Mouse (Mus musculus) ES-CJ7 (cell line): ENCODE results near the gene Srpk2.
"Not testable (repeated sequence)": the region's sequence is repeated elsewhere in the genome, so short reads cannot be mapped to it uniquely, and the experiment has no call there.

Experiments used
- DNase-seq: peaks from one replicate; pipeline ENCODE4 v3.0.0; 2011; ENCODE audit warnings: low read depth, low spot score

Gene Srpk2

DNA sequence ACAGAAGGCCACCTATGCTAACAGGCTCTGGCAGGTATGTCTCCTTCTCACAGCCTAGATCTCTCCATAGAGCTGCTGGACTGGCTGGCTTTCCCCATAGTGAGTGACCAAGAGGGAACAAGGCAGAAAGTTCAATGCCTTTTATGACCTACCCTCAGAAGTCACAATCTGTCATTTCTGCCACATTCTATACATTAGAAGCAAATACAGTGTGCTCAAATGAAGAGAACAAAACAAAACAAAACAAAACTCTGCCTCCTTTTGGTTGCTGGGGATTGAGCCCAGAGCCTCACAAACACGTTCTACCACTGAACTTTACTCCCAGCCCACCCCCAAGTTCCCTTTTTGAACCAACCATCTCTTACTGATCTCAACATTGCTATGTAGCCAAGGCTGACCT is at the start of gene Srpk2:
Gene Srpk2, minus strand, starts transcription at position 101 of the 400 bp plus-strand sequence.
- no peak for DNase-seq

DNA sequence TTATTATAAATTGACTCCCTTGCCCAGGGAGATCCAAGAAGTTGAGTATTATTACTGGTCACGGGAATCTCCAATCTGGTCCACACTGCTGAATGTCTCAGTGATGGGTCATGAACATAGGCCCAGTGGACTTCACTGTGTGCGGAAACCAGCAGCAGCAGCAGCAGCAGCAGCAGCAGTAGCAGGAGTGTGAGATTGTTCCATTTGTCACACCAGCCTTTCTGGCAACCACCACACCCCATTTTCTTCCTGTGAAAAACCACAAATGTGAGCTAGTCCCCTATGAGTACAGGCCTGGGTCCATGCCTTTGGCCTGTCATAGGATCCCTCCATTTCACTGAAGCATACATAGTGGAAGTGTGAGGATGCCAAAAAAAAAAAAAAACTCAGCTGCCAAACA is 37.5 kb upstream of the Srpk2 start:
- peak; percentile 1 for DNase-seq

DNA sequence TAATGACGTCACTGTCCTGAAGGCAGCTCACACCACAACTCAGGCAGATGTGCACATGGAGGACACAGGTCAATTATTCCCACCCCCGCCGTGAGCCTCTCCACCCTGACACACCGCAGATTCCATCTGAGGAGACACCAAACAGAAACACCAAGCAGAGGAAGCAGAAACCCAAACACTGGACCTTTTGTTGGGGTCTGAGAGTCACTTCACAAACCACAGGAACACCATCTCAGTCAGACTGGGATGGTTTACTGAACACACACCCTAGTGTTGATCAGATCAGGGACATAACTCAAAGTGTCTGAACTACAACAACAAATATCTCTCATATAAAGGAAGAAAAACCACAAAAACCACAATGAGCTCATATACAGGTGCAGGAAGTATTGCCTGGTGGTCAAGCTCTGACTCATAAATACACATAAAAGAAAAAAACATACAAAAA is 34.5 kb upstream of the Srpk2 start:
- DNase-seq, result peak; percentile 4

DNA sequence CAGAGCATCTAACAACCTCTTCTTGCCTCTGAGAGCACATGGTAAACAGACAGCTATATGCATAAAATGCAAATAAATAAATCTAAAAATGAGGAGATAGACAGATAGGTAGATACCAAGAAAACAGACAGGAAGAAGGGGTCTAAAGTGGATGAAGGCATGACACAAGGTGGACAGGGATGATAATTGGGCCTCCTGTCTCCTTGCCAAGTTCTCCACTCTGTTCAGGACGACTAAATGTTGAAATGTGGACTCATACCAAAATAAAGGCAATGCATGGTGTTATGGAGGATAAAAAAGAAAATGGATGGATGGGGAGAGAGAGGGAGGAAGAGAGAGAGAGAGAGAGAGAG is 33.7 kb upstream of the Srpk2 start:
- no peak for DNase-seq

DNA sequence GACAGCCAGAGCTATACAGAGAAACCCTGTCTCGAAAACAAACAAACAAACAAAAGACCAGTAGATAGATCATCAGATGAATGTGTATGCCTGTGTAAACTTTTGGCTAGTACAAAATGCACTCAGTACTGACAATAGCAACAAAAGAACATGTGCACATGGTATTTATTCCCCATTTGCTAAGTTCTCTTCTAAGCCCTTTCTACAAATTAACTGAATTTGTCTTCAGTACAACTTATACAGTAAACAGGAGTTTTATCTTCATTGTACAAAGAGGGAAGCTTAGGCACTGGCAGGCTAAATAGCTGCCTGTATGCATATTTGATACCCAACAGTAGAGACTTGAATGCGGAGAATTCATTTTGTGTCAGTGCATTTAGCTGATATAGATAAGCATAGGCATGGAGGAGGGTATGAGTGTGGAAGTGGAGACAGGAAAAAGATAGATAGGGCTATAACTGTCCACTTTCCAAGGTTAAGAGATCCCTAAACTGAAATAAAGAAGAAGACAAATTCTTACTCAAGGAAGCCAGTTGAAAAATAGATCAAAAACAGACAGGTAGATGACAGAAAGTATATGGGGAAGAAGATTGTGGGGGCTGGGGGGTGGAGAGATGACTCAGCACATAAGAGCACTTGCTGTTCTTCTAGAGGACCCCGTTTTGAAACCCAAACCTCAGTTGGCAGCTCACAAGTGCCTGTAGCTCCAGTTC is 33.2 kb upstream of the Srpk2 start:
- peak; percentile 1 for DNase-seq

DNA sequence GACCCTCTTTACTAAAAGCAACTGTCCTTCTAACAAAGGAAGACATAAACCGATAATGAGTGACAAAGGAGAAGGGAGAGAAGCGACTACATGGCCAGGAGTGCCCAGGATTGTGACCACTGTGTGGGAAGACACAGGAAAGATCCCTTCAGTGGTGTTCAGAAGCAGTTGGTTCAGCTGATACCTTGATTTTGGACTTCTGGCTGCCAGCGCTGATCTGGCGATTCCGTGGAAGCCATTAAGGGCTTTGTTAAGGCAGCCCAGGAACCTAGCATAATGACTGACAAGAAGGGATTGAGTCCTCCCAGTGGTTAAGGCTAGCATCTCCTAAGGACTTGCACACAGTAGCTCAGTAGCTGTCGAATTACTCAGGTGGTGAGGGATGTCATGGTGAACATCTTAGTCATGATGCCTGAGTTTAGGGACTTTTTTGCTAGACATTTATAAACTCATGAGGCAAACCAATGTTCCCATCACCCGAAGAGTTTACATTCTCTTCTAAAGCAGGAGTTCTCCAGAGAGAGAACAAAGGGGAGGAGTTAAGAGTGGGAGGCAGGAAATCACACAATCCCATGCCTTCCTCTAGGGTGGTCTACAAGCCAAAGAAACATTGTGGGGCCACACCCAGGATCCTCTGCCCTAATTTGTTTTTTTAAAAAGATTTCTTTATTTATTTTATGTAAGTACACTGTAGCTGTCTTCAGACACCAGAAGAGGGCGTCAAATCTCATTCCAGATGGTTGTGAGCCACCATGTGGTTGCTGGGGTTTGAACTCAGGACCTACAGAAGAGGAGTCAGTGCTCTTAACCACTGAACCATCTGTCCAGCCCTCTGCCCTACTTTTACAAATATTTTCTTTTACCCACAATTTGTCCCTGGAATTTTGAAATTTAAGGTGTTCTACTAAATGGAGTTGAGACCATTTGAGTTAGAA is 29.3 kb upstream of the Srpk2 start:
- peak; percentile 76 for DNase-seq

DNA sequence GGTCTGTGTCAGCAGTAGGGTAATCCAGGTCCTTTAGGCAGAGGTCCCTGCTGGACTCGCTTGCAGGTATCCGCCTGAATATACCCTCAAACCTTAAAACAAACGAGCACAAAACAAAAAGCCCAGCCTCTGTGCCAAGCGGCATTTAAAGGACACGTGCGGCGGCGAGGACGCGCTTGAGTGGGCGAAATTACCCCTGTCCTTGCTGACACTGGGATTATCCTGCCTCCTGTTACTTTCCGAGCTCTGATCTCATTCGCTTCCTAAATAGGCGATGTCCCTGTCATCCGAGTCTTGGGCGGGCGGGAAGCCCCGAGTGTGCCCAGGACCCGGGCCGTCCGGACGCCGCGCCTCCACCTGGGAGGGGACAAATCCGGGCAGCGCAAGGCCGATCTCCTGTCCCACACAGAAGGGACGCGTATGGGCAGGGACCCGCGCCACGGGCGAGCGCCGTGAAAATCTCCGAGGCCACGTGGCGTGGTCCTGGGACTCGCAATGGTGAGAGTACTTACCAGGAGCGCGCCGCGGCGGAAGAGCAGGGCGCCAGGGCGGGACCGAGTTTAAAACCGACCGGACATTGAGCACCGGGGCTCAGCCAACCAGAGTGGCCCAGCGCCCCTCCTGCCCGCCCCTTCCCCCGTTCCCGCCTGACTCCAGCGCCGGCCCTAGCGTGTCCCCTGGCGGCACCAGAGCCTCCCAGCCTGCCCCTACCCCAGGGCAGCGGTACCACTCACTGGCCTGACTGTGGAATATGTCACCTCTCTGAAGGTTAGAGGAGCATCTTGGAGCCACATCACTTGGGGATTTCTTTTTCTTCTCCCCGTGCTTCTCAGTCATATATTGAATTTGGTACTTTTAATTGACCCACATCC is 27.9 kb upstream of the Srpk2 start:
- peak; percentile 56 for DNase-seq

DNA sequence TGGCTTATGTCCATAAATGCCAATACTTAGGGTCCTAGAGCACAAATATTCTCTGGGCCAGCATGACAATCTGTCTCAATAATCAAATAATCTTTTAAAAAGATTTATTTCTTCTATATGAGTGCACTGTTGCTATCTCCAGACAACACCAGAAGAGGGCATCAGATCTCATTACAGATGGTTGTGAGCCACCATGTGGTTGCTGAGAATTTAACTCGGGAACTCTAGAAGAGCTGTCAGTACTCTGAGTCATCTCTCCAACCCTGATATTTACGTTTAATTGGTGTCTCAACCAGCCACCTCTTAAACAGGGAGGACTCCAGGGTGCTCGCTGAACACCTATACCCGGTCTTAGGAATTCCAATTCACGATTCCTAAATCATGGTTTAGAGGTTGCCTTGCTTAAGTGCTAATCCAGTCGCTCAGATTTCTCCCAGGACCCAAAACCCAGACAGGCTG is 27.3 kb upstream of the Srpk2 start:
- DNase-seq, result peak; percentile 58

DNA sequence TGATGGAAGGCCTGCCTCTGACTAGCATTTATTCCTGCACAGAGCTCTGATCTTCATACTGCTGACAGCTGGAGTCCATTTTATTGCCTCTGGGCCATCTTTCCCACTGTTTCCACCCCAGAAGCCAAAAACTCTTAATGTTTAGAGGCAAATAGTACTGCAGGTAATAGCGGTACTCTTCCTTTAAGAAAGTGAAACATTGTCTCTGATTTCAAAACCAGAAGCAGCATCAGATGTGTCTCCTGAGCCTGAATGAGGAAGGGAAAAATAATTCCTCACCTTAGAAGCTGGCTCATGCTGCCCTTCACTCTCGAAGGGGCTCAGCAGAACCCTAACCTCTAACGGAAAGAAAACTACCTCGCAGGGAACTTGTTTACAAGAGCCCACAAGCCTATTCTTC is 26.8 kb upstream of the Srpk2 start:
- no peak for DNase-seq

DNA sequence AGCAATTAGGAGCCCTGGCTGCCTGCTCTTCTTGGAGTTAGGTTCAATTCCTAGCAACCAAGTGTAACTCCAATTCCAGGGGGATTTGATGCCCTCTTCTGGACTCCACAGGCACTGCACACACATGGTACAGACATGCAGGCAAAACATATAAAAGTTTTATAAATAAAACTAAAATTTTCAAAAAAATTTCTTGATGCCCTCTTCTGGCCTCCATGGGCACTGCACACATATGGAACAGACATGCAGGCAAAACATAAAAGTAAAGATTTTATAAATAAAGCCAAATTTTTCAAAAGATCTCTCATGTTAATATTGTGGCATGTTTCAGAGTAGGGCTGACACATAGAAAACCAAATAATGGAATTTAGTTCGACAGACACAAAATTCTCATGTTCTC is 25.2 kb upstream of the Srpk2 start:
- peak; percentile 0 for DNase-seq

DNA sequence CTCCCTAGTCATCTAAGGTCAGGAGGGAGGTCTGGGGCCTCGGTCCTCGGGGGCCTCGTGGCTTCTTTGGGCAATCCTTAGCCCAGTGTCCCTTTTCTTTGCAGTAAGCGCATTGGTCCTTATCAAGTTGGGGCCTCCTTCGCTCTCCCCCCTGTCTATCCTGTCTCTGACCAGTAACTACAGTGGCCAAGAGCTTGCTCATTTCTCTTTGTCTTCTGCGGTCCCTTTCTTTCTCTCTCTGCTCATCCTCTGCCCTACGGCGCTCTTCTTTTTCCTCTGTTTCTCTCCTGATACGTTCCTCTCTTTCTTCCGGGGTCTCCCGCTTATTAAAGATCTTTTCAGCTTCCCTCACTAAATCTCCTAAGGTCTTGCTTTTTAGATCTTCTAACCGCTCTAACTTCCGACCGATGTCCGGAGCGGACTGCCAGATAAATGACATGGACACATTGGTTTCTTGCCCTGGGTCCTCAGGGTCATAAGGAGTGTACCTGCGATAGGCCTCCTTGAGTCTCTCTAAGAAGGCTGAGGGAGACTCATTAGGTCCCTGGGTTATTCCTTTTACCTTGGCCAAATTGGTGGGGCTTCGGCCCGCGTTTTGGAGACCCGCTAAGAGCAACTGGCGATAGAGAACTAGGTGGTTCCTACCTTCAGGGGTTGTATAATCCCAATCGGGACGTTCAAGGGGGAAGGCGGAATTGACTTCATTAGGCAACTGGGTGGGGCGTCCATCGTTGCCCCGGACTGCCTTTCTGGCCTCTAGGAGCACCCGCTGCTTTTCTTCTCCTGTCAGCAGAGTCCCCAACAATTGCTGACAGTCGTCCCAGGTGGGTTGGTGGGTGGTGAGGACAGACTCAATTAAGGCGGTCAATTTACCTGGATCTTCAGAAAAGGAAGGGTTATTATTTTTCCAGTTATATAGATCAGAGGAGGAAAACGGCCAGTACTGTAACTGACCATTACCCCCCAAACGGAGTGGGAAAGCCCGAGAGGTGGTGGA is 22.5 kb upstream of the Srpk2 start:
- DNase-seq, result not testable (repeated sequence)

DNA sequence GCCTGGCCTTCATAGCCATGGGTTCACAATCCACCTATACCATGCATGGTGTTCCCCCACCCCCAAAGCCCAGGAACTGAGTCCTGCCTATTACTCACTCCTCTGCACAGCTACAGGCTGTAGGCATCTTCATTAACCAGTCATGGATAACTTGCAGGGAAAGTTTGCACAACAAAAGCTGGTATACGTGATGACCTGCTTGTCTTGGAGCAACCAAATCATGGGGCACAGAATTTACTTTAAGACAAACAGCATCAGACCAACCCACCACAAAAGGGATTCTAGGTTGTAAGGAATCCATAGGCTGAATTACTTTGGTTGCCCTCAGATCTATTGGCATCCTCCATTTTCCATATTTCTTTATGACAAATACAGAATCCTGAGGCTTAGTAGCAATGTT is 13.0 kb upstream of the Srpk2 start:
- peak; percentile 35 for DNase-seq

DNA sequence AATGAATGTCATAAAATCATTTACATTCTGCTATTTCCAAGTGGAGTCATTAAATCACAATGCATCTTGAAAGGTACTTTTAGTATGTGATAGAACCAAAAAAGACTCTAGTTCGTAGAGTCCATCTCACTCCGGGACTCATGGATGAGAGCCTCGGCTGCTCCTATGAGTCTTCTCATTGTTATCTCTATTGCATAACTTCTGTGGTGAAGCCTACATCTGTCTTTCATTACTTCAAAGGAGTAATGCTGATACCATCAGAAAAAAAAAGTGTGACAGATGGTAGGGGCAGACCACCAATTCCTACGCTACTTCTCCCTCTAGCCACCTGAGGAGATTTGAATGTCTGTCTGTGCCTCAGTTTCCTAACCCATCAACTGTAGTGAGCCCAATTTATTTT is 986 bp downstream of the Srpk2 start:
- DNase-seq, result no peak

DNA sequence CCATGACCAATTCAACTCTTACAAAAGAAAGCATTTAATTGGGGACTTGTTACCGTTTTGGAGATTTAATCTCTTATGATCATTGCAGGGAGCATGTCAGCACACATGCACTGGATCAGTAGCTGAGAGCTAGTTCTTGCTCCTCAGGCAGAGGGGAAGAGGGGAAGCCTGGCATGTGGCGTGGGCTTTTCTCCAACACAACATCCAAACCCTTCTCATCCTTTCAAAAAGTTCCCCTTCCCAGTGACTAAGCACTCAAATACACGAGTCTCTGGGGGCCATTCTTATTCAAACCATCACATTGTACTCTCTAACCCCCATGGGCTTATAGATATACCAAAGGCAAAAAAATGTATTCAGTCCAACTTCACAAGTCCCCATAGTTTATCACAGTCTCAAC is 5.4 kb downstream of the Srpk2 start:
- DNase-seq, result no peak

DNA sequence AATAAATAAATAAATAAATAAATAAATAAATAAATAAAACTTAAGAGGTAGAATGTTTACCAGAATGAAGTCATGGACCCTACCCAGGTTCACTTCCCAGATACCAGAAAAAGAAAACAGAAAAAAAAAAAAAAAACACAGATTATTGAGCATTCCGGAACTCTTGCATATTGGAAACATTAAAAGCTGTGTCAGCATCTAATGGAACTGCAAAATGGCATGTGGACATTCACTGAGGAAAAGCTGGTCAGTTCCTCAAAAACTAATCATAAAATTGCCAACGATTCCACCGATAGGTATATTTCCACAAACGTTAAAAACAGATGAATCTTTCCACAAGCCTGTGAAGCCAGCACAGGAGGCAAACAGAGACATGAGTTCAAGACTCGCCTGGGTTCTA is 6.5 kb downstream of the Srpk2 start:
- no peak for DNase-seq

DNA sequence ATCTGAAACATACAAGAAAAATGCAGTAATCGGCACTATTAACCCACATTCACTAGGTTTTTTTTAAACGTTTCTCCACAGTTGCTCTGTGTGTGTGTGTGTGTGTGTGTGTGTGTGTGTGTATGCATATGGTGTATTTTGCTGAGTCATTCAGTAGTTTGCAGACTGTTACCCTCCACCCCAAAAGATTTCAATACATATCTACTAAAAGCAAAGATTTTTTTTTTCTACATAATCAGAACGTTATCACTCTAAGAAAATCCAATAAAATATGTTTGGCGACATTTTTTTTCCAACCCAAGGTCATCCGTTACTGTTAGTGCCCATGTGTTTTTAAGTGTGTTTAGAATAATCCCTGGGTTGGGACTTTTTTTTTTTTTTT is 7.4 kb downstream of the Srpk2 start:
- DNase-seq, result no peak

DNA sequence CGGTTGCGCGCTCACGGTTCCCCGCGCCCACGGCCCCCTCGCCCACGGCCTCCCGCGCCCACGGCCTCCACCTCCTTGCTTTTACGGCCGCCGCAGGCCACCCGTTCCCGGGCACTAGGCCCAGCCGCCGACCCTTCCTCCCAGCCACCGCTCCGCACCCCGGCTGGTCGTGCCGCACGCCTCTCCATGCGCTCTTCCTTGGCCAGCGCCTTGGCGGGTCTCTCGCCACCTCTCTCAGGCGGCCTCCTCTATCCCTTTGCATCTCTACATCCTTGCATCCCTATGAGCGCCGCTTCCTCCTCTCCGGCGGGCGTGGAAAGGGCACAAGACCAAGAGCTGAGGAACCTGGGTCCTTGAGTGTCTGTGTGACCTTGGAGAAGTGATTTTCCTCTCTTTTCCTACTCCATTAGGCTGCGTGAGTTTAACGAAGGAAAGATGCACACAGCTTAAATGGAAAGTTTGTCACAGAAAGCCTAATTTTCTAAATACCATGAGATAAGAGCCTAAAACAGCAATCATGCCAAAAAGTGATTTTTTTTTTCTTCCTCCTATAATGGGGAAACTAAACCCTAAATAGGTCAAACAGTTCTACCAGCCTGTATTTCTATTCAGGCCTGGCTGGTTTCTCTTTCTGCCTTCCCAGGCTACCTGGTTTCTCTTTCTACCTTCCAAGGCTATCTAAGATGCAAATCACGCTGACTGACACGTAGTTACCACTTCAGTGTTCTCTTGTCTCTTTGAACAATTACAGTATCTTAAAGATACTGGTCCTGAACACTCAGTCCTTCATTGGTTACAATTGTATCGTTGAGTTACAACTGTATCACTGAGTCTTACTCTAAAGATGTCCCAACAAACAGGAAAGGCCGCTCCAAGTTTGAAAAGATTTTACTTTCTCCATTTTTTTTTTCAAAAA is 8.0 kb downstream of the Srpk2 start:
- peak; percentile 69 for DNase-seq

DNA sequence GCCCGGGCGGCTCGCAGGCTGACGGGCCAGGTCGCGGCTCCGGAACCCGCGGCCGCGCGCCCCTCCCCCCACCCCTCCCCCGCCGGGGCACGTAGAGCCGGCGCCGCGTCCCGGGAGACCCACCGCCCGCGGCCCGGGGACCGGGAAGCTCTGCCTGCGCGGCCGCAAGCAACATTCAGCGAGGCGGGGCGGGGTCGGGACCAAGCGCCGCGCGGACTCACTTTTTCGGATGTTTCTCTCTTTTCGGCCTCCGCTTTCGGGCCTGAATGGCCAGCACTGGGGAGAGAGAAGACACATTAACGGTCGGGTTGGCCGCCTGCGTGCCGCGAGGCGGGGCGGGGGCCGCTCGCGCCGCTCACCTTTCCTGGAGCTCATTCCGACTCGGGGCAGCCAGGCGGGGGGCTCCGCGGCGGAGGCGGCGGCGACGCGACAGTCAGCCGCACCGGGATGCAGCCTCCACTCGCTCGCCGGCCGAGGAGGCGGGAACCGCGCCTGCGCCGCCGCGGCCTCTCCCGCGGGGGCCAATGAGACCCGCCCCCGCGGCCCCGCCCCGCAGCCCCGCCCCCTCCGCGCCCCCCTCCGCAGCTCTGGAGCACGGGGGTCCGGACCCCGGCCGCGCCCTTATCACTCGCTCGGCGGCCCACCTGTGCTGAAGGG is 8.8 kb downstream of the Srpk2 start:
- DNase-seq, result peak; percentile 39
